Mouse (Mus musculus) ES-Bruce4 (cell line): ENCODE measurements around the gene Ecm2. TPM values are rescaled to one million over a fixed set of nuclear protein-coding genes. Genes with fewer than 3 reads are reported as not detected.

Source experiments
- H3K27ac ChIP-seq: 2 replicates; pipeline ENCODE4 v1.5.1; 2012; ENCODE audit warnings: low read length, inconsistent platforms; ENCODE audit not compliant: insufficient read depth
- H3K27me3 ChIP-seq: 2 replicates; pipeline ENCODE4 v1.6.1; 2012; ENCODE audit warnings: mild to moderate bottlenecking, low read length, inconsistent platforms; ENCODE audit not compliant: control insufficient read depth, poor library complexity, insufficient read depth, severe bottlenecking
- H3K36me3 ChIP-seq: 2 replicates; pipeline ENCODE4 v1.6.1; 2012; ENCODE audit warnings: inconsistent platforms, mild to moderate bottlenecking, low read length, moderate library complexity; ENCODE audit not compliant: control insufficient read depth, poor library complexity, insufficient read depth, severe bottlenecking
- H3K4me1 ChIP-seq: one replicate; pipeline ENCODE4 v1.8.1; 2011; ENCODE audit warnings: low read length; ENCODE audit not compliant: control insufficient read depth, insufficient read depth
- H3K4me3 ChIP-seq: 2 replicates; pipeline ENCODE4 v1.5.1; 2011; ENCODE audit warnings: low read depth, mild to moderate bottlenecking, low read length
- H3K9ac ChIP-seq: 2 replicates; pipeline ENCODE4 v1.6.1; 2012; ENCODE audit warnings: low read depth, mild to moderate bottlenecking, inconsistent platforms; ENCODE audit not compliant: poor library complexity, severe bottlenecking
- H3K9me3 ChIP-seq: replicated peaks from 2 replicates; pipeline ENCODE4 v1.6.1; 2012; ENCODE audit warnings: mild to moderate bottlenecking, low read length, inconsistent platforms; ENCODE audit not compliant: control insufficient read depth, poor library complexity, insufficient read depth, severe bottlenecking
- CTCF ChIP-seq: IDR thresholded peaks from one replicate; pipeline ENCODE4 v1.8.1; 2011; ENCODE audit warnings: low read depth, low read length
- EP300 ChIP-seq: IDR thresholded peaks from 2 replicates; pipeline ENCODE4 v1.6.1; 2011; ENCODE audit warnings: low read depth, low read length; ENCODE audit not compliant: insufficient read depth
- POLR2A ChIP-seq: IDR thresholded peaks from one replicate; pipeline ENCODE4 v1.8.1; 2011; ENCODE audit warnings: low read length; ENCODE audit not compliant: insufficient read depth
- polyA plus RNA-seq: library from polyadenylated mRNA; stranded (reverse); fragments of >200 nt; gene quantifications from 2 replicates; pipeline ENCODE4 v1.2.4, GENCODE M21; 2011; ENCODE audit warnings: low read depth; ENCODE audit not compliant: missing spikeins, insufficient read depth, insufficient read length

Ecm2 gene
- polyA plus RNA-seq, 1 experiment, result 0.18 TPM

DNA sequence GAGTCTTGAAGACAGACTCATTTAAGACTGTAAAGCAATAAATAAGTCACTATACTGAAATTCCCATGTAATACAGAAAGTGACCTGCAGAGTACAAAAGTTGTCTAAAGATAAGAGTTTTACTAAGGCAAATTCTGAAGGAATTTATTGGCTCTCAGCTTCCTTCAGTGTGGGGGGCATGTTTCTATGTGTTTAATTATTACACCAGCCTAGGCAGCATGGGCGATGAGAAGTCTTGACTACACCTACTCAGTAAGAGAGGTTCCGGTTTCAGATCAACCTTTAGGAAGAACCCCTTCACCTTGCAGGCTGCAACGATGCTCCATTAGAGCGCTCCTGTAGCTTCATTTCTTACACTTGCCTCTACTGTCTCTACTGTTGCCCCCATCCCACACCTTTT, 26.0 kb downstream of the Ecm2 start:
- Histone ChIP-seq H3K9me3 (no peaks in the 10 kb centered on the region), H3K9ac (no peak overlapping the region), H3K27me3 (no peaks in the 10 kb centered on the region), H3K27ac (no peak overlapping the region), H3K4me1 (no peaks in the 10 kb centered on the region), H3K36me3 (no peaks in the 10 kb centered on the region), H3K4me3 (no peak overlapping the region)
- TF ChIP-seq CTCF, result no peak
- no peak for TF ChIP-seq EP300
- no peak for TF ChIP-seq POLR2A

DNA sequence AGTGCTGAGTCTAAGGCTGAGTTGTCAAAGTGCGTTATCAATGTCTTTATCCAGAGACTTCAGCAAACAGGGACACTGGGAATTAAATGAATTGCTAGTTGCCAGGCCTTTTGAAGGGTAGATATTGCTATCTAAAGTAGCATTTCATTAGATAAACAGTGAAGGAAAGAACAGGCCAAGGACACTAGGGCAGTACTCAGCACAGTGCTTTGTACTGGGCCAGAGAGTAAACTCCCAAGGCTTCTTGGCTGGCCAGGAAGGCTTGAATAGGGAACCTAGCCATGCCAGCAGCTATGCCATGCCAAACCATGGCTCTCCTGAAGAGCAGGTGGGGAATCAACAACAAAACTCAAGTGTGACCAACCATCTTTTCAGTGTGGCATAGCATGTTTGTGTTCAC, 32.3 kb downstream of the Ecm2 start:
- H3K4me1 ChIP-seq, result no peaks in the 10 kb centered on the region
- no peaks in the 10 kb centered on the region for H3K9me3 ChIP-seq
- no peak overlapping the region for H3K4me3 ChIP-seq
- no peak overlapping the region for H3K9ac ChIP-seq
- no peak overlapping the region for H3K27ac ChIP-seq
- no peaks in the 10 kb centered on the region for H3K36me3 ChIP-seq
- TF ChIP-seq EP300 (no peak), CTCF (no peak), POLR2A (no peak)
- H3K27me3 ChIP-seq, result no peaks in the 10 kb centered on the region

DNA sequence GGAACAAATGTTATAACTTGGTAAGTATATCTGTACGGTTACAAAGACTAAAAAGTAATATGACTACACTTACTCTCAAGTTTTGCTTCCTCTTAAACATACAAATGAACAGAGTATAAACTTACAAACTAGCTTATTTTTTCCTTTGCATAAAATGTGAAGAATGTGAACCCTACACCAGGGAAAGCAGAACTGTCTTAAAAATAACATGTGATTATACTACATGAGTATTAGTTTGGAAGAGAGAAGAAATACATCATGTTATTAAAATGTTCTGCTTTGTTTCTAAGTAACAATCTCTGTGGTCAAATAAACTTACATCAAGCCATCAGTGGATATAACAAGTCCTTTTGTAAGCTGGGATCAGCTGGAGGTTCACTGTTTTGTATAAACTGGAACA, 34.1 kb downstream of the Ecm2 start:
- H3K27ac ChIP-seq, result no peak overlapping the region
- no peaks in the 10 kb centered on the region for H3K9me3 ChIP-seq
- no peaks in the 10 kb centered on the region for H3K36me3 ChIP-seq
- H3K4me3 ChIP-seq, result no peak overlapping the region
- no peak overlapping the region for H3K9ac ChIP-seq
- H3K4me1 ChIP-seq, result no peaks in the 10 kb centered on the region
- no peaks in the 10 kb centered on the region for H3K27me3 ChIP-seq
- no peak for TF ChIP-seq POLR2A
- TF ChIP-seq EP300, result no peak
- TF ChIP-seq CTCF, result no peak

DNA sequence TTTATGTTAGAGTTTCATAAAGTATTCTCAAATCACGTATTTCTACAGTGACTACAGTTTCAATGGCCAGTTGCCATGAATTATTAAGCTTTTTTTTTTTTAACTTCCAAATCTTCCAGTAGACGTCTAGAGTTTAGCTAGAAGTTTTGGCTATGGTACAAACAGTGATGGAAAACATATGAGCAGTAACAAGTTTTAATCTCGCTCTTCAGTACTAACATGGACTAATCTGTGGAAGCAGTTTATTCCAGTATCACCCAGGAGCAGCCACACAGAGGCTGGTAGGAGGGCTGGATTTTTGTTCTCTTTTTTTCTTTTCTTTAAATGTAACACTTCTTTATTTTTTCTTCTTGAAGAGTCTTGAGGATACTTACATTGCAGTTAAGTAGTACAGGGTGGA, 39.7 kb downstream of the Ecm2 start, which contains the start of gene Aspn:
Gene Aspn (plus strand): TSS at position 165 of the 400 bp plus-strand sequence.
- Histone ChIP-seq H3K27me3 (no peaks in the 10 kb centered on the region), H3K9me3 (no peaks in the 10 kb centered on the region), H3K9ac (no peak within 1 kb of the TSS), H3K27ac (no peak within 1 kb of the TSS), H3K4me1 (no peaks in the 10 kb centered on the region), H3K36me3 (no peaks in the 10 kb centered on the region), H3K4me3 (no peak within 1 kb of the TSS)
- TF ChIP-seq EP300 (no peak), POLR2A (no peak), CTCF (no peak)

DNA sequence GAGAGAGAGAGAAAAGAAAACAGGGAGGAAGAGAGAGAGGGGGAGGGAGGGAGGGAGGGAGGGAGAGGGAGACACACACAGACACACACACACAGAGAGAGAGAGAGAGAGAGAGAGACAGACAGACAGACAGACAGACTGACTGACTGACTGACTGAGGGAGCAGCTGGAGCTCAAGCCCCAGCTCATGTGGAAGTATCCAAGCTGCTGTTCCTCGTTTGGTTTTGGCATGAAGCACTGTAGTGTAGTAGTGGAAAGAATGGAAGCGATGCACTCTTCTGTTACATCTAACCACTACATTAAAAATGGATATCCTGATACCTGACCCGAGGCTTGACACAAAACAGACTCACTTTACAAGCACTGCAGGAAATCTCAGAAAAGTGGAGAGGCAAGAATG, 41.0 kb downstream of the Ecm2 start:
- H3K4me1 ChIP-seq, result no peaks in the 10 kb centered on the region
- no peaks in the 10 kb centered on the region for H3K27me3 ChIP-seq
- H3K9me3 ChIP-seq, result no peaks in the 10 kb centered on the region
- no peak overlapping the region for H3K9ac ChIP-seq
- no peak for TF ChIP-seq EP300
- no peak for TF ChIP-seq POLR2A
- no peak for TF ChIP-seq CTCF
- H3K36me3 ChIP-seq, result no peaks in the 10 kb centered on the region
- no peak overlapping the region for H3K4me3 ChIP-seq
- H3K27ac ChIP-seq, result no peak overlapping the region

DNA sequence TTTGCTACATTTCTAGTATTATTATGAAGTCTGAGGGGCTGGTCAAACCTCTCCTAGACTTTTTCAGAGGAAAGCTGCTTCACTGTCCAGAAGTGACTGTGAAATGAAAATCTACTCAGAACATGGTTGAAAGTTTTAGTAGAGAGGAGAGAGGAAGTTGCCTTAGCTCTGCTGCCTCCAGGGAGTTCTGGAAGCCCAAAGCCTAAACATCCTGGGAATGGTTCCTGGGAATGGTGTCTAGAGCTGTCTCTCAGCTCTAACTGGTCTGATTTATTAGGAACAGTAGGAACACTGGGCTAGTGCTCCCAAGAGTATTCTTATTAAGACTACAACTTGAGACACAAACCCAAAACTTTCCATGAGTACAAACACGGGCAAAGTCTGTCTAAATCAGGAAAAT, 41.9 kb downstream of the Ecm2 start:
- TF ChIP-seq CTCF, result no peak
- no peak for TF ChIP-seq EP300
- TF ChIP-seq POLR2A, result no peak
- H3K9ac ChIP-seq, result no peak overlapping the region
- no peaks in the 10 kb centered on the region for H3K27me3 ChIP-seq
- no peaks in the 10 kb centered on the region for H3K9me3 ChIP-seq
- no peaks in the 10 kb centered on the region for H3K36me3 ChIP-seq
- H3K27ac ChIP-seq, result no peak overlapping the region
- H3K4me1 ChIP-seq, result no peaks in the 10 kb centered on the region
- no peak overlapping the region for H3K4me3 ChIP-seq
